Comparison of ENCODE assay signal across 10 mouse cellular contexts in genomic region chr2:155320596-155320995, GRCm38 (mm10). TPM values are rescaled to one million over a fixed set of nuclear protein-coding genes. Genes with fewer than 3 reads are reported as not detected.
DNase-seq lines count a peak whose midpoint lies in the region; ATAC-seq and TF ChIP-seq lines count a peak whose summit lies in the region.
"Had no signal": no experiment of that assay in that cellular context is flagged by ENCODE, and none has a peak within 500 bp of the region (broad histone marks: within the 10 kb centered on the region; RNA-seq: fewer than 3 reads in every experiment).

No protein-coding gene starts in this region.

- H3K27ac ChIP-seq in kidney, embryonic 14.5 days (ENCODE audit: low read depth, low read length), result no peak overlapping the region
- H3K27ac ChIP-seq in midbrain, postnatal 0 days (ENCODE audit: low read depth, low read length), result no peak overlapping the region

- H3K9ac ChIP-seq in kidney, embryonic 14.5 days (ENCODE audit: low read depth, low read length), result no peak overlapping the region
- H3K9ac ChIP-seq in midbrain, postnatal 0 days (replicated peaks; ENCODE audit: low read length, poor library complexity, severe bottlenecking), result no peak overlapping the region

- H3K4me1 ChIP-seq in kidney, embryonic 14.5 days (ENCODE audit: control insufficient read depth, insufficient read depth, low read length), result no peaks in the 10 kb centered on the region
- H3K4me1 ChIP-seq in midbrain, postnatal 0 days (ENCODE audit: insufficient read depth, low read length), result no peaks in the 10 kb centered on the region

- ATAC-seq in kidney, embryonic 14.5 days (ENCODE audit: low FRiP score, low TSS enrichment), result no peak
- 0 out of 2 replicates have a peak, but pooled peaks have one; percentile 11 for ATAC-seq in erythroblast, adult 5-6 weeks (replicated peaks; ENCODE audit: low FRiP score, poor library complexity, severe bottlenecking)
- ATAC-seq in midbrain, postnatal 0 days (ENCODE audit: low FRiP score), result no peak
- ATAC-seq: inflammation-experienced regulatory T-cells, adult 6 months had no signal

- peak; percentile 4 for DNase-seq in kidney, adult 8-10 months
- peak; percentile 43 to 45 for DNase-seq in adrenal gland, adult 18-20 months (ENCODE audit: low spot score in 2 of 2)
- DNase-seq in heart, postnatal 36 days, result peak; percentile 26 to 38
- no peak for DNase-seq in cerebellum, postnatal 25 days
- no peak for DNase-seq in midbrain, postnatal 0 days (ENCODE audit: low spot score)
- no peak for DNase-seq in spleen, postnatal 4 days (ENCODE audit: low spot score in 2 of 2)
- DNase-seq: thymus, postnatal 4 days had no signal

- no peak overlapping the region for H3K4me2 ChIP-seq in kidney, embryonic 14.5 days (replicated peaks; ENCODE audit: low read depth, low read length)
- no peak overlapping the region for H3K4me2 ChIP-seq in midbrain, postnatal 0 days (ENCODE audit: low read depth, low read length, poor library complexity, severe bottlenecking)

- WGBS in kidney, embryonic 14.5 days, result 71% methylated on average over 5 of the region's 5 CpGs
- WGBS in midbrain, postnatal 0 days, result 87% methylated on average over 5 of the region's 5 CpGs

- intact Hi-C loops in heart, postnatal 36 days (cut with DNase I), result no loop called here

- TF ChIP-seq CTCF in midbrain, postnatal 0 days (IDR thresholded peaks at IDR 0.05), result no peak

- no peaks in the 10 kb centered on the region for H3K27me3 ChIP-seq in kidney, embryonic 14.5 days (ENCODE audit: control insufficient read depth, insufficient read depth, low read length)
- no peaks in the 10 kb centered on the region for H3K27me3 ChIP-seq in midbrain, postnatal 0 days (ENCODE audit: insufficient read depth, low read length)

- H3K4me3 ChIP-seq in kidney, embryonic 14.5 days (ENCODE audit: low read length), result no peak overlapping the region
- no peak overlapping the region for H3K4me3 ChIP-seq in midbrain, postnatal 0 days (ENCODE audit: low read depth, low read length)

- H3K36me3 ChIP-seq in kidney, embryonic 14.5 days (ENCODE audit: control insufficient read depth, insufficient read depth, low read length), result peaks cover 7% of the 10 kb centered on the region; the same call in 1 of the 2 replicates
- H3K36me3 ChIP-seq in midbrain, postnatal 0 days (ENCODE audit: insufficient read depth, low read length), result peaks cover 5% of the 10 kb centered on the region; the same call in 1 of the 2 replicates

- H3K9me3 ChIP-seq in kidney, embryonic 14.5 days (ENCODE audit: control insufficient read depth, low read length), result no peaks in the 10 kb centered on the region
- no peaks in the 10 kb centered on the region for H3K9me3 ChIP-seq in midbrain, postnatal 0 days (ENCODE audit: low read length)

RNA-seq across cellular contexts. Expression of gene Pigu, which starts 36.6 kb away (rescaled TPM):
- 66.8 and 73.3 TPM in 2 replicates for polyA plus RNA-seq in kidney, embryonic 14.5 days (2014; fragmentation: Nextera tagmentation; extraction: Ambion mirVana)
- total RNA-seq in adrenal gland, adult 18-20 months (2021), result 10 to 100 TPM; 29.9 to 33.4 TPM
- total RNA-seq in erythroblast, adult 5-6 weeks (2015; ENCODE audit: low replicate concordance), result 9.4 and 17.6 TPM in 2 replicates
- total RNA-seq in erythroblast, adult 5-6 weeks (2017; ENCODE audit: low replicate concordance), result 5.6 TPM in 2 replicates
- total RNA-seq in heart, postnatal 36 days (2021), result 10 to 100 TPM; 26.8 to 28.7 TPM
- total RNA-seq in midbrain, postnatal 0 days (2014; rRNA removed), result 40.4 and 44.2 TPM in 2 replicates
- polyA plus RNA-seq in midbrain, postnatal 0 days (2015; fragmentation: Nextera tagmentation; extraction: Ambion mirVana), result 54.7 and 59.6 TPM in 2 replicates

RNA-seq across cellular contexts. Expression of gene Map1lc3a, which starts 44.5 kb away (rescaled TPM):
- 135 and 136 TPM in 2 replicates for polyA plus RNA-seq in kidney, embryonic 14.5 days (2014; fragmentation: Nextera tagmentation; extraction: Ambion mirVana)
- 100 to 1,000 TPM; 390 to 903 TPM for total RNA-seq in adrenal gland, adult 18-20 months (2021)
- 0.77 TPM in 1 of 2 replicates, not detected in the other for total RNA-seq in erythroblast, adult 5-6 weeks (2015; ENCODE audit: low replicate concordance)
- 0.34 and 2.9 TPM in 2 replicates for total RNA-seq in erythroblast, adult 5-6 weeks (2017; ENCODE audit: low replicate concordance)
- 100 to 1,000 TPM; 729 to 769 TPM for total RNA-seq in heart, postnatal 36 days (2021)
- total RNA-seq in midbrain, postnatal 0 days (2014; rRNA removed), result 560 and 573 TPM in 2 replicates
- 839 and 943 TPM in 2 replicates for polyA plus RNA-seq in midbrain, postnatal 0 days (2015; fragmentation: Nextera tagmentation; extraction: Ambion mirVana)

Comparison
In these comparisons a context has a peak if more than half of its experiments do, and no peak if none do; other contexts are left out.
1. DNase-seq: peak in kidney, adult 8-10 months (2 of 2), adrenal gland, adult 18-20 months (2 of 2) and heart, postnatal 36 days (2 of 2); none in cerebellum, postnatal 25 days (0 of 2), midbrain, postnatal 0 days (single experiment) and spleen, postnatal 4 days (0 of 2).
2. RNA of gene Map1lc3a, which starts 44.5 kb away (total RNA-seq): 390 to 903 TPM in adrenal gland, adult 18-20 months, 729 to 769 TPM in heart, postnatal 36 days and 560 to 573 TPM in midbrain, postnatal 0 days; 0.34 to 2.9 TPM in erythroblast, adult 5-6 weeks; every median in the first group is over 10 times any median in the second.